In genomic region chr3:30999401-31000017, GRCm38 (mm10) we compare ENCODE assay signal across 10 mouse cellular contexts. TPM values are rescaled to one million over a fixed set of nuclear protein-coding genes. Genes with fewer than 3 reads are reported as not detected.
A peak's percentile ranks its signal among the peaks of the same experiment; 100 is the strongest.
DNase-seq lines count a peak whose midpoint lies in the region; ATAC-seq lines count a peak whose summit lies in the region.
"Had no signal": no experiment of that assay in that cellular context is flagged by ENCODE, and none has a peak within 500 bp of the region (broad histone marks: within the 10 kb centered on the region; RNA-seq: fewer than 3 reads in every experiment).

No protein-coding gene starts in this region.

- peaks cover 4% of the 10 kb centered on the region; the same call in 1 of the 2 replicates for H3K9me3 ChIP-seq in kidney, embryonic 16.5 days (ENCODE audit: low read length)
- H3K9me3 ChIP-seq: neural tube, embryonic 12.5 days had no signal

- 51% methylated on average over 10 of the region's 10 CpGs for WGBS in kidney, embryonic 16.5 days

- peak overlapping the region; percentile 42 for H3K9ac ChIP-seq in kidney, embryonic 16.5 days (replicated peaks; ENCODE audit: low read length)
- H3K9ac ChIP-seq: neural tube, embryonic 12.5 days had no signal

- peak overlapping the region; percentile 78 for H3K27ac ChIP-seq in kidney, embryonic 16.5 days (ENCODE audit: low read length)
- H3K27ac ChIP-seq: neural tube, embryonic 12.5 days had no signal

- no peaks in the 10 kb centered on the region for H3K27me3 ChIP-seq in kidney, embryonic 16.5 days (ENCODE audit: insufficient read depth, low read length)
- H3K27me3 ChIP-seq: neural tube, embryonic 12.5 days had no signal

- no peak overlapping the region for H3K4me2 ChIP-seq in kidney, embryonic 16.5 days (replicated peaks; ENCODE audit: low read depth, low read length)
- H3K4me2 ChIP-seq: neural tube, embryonic 12.5 days had no signal

- ATAC-seq in kidney, embryonic 16.5 days (ENCODE audit: low FRiP score, low TSS enrichment), result no peak

- no peak for DNase-seq in kidney, adult 18-20 months
- DNase-seq in Muller cell, postnatal 12 days (ENCODE audit: inconsistent ontology term), result peak; percentile 78
- peak; percentile 91 for DNase-seq in gonadal fat pad, adult 2 months (ENCODE audit: low read depth)
- peak; percentile 53 for DNase-seq in lung, postnatal 10 days
- no peak for DNase-seq in layer of hippocampus, postnatal 25 days (ENCODE audit: extremely low spot score in 1 of 2, low spot score in 1 of 2)
- no peak for DNase-seq in ovary, postnatal 36 days (ENCODE audit: low spot score)
- no peak for DNase-seq in layer of hippocampus, postnatal 10 days (ENCODE audit: low spot score in 2 of 2)
- DNase-seq: cerebellum, adult 11-12 months had no signal

- no peak overlapping the region for H3K4me3 ChIP-seq in kidney, embryonic 16.5 days (ENCODE audit: low read length)
- H3K4me3 ChIP-seq: neural tube, embryonic 12.5 days had no signal

- peaks cover 42% of the 10 kb centered on the region for H3K4me1 ChIP-seq in kidney, embryonic 16.5 days (ENCODE audit: insufficient read depth, low read length)

- no peaks in the 10 kb centered on the region for H3K36me3 ChIP-seq in kidney, embryonic 16.5 days (ENCODE audit: insufficient read depth, low read length)
- H3K36me3 ChIP-seq: neural tube, embryonic 12.5 days had no signal

RNA-seq across cellular contexts. Expression of gene Prkci, which starts 4.0 kb away (rescaled TPM):
- 39.7 and 42.5 TPM in 2 replicates for polyA plus RNA-seq in kidney, embryonic 16.5 days (2015; fragmentation: Nextera tagmentation; extraction: Ambion mirVana)
- polyA plus RNA-seq in gonadal fat pad, adult 2 months (2012; rRNA removed), result 32.0 and 33.1 TPM in 2 replicates
- 10 to 100 TPM; 56.8 to 63.4 TPM for total RNA-seq in layer of hippocampus, postnatal 25 days (2021)
- total RNA-seq in layer of hippocampus, postnatal 10 days (2021), result 10 to 100 TPM; 59.0 to 64.7 TPM

RNA-seq across cellular contexts. Expression of gene Phc3, which starts 30.3 kb away (rescaled TPM):
- 5.1 and 6.8 TPM in 2 replicates for polyA plus RNA-seq in kidney, embryonic 16.5 days (2015; fragmentation: Nextera tagmentation; extraction: Ambion mirVana)
- 35.2 and 37.4 TPM in 2 replicates for polyA plus RNA-seq in gonadal fat pad, adult 2 months (2012; rRNA removed)
- total RNA-seq in layer of hippocampus, postnatal 25 days (2021), result 10 to 100 TPM; 31.2 to 42.4 TPM
- total RNA-seq in layer of hippocampus, postnatal 10 days (2021), result 10 to 100 TPM; 35.9 to 37.9 TPM

Comparison
In these comparisons a context has a peak if more than half of its experiments do, and no peak if none do; other contexts are left out.
1. DNase-seq: peak in Muller cell, postnatal 12 days (single experiment), gonadal fat pad, adult 2 months (single experiment) and lung, postnatal 10 days (single experiment); none in kidney, adult 18-20 months (single experiment), layer of hippocampus, postnatal 25 days (0 of 2), ovary, postnatal 36 days (single experiment) and layer of hippocampus, postnatal 10 days (0 of 2).